Mouse (Mus musculus) embryonic facial prominence, embryonic 11.5 days (tissue): ENCODE results near the gene Drd4. TPM values are rescaled to one million over a fixed set of nuclear protein-coding genes. Genes with fewer than 3 reads are reported as not detected.

Experiments
- ATAC-seq: fragments of 200-750 bp; cut with Nextera tagmentation; replicated peaks from 2 replicates; pipeline ENCODE4 v1.8.0; 2017; ENCODE audit warnings: low read depth; ENCODE audit not compliant: insufficient number of reproducible peaks, low FRiP score, low TSS enrichment
- DNase-seq: peaks from one replicate; pipeline ENCODE4 v3.0.0-alpha.2; 2015; ENCODE audit warnings: low spot score
- H3K27ac ChIP-seq: fragments of 300-500 bp; sonication (generic); replicated peaks from 2 replicates; pipeline ENCODE4 v1.5.1; 2014; ENCODE audit warnings: mild to moderate bottlenecking, low read depth, low read length, control low read depth
- H3K27me3 ChIP-seq: fragments of 300-500 bp; sonication (generic); 2 replicates; pipeline ENCODE4 v1.6.1; 2014; ENCODE audit warnings: mild to moderate bottlenecking, low read length, moderate library complexity, mixed read lengths; ENCODE audit not compliant: control insufficient read depth, insufficient read depth
- H3K36me3 ChIP-seq: fragments of 300-500 bp; sonication (generic); replicated peaks from 2 replicates; pipeline ENCODE4 v1.6.1; 2014; ENCODE audit warnings: low read depth, mild to moderate bottlenecking, low read length, moderate library complexity, mixed read lengths; ENCODE audit not compliant: control insufficient read depth, insufficient read depth
- H3K4me1 ChIP-seq: fragments of 300-500 bp; sonication (generic); 2 replicates; pipeline ENCODE4 v1.6.1; 2014; ENCODE audit warnings: low read length, mixed read lengths; ENCODE audit not compliant: control insufficient read depth, insufficient read depth
- H3K4me2 ChIP-seq: fragments of 300-500 bp; sonication (generic); 2 replicates; pipeline ENCODE4 v1.6.1; 2014; ENCODE audit warnings: low read depth, mild to moderate bottlenecking, control low read depth, low read length, moderate library complexity
- H3K4me3 ChIP-seq: fragments of 300-500 bp; sonication (generic); 2 replicates; pipeline ENCODE4 v1.5.1; 2014; ENCODE audit warnings: low read depth, low read length, control low read depth
- H3K9ac ChIP-seq: fragments of 300-500 bp; sonication (generic); replicated peaks from 2 replicates; pipeline ENCODE4 v1.6.1; 2014; ENCODE audit warnings: mild to moderate bottlenecking, control low read depth, low read length
- H3K9me3 ChIP-seq: fragments of 300-500 bp; sonication (generic); replicated peaks from 2 replicates; pipeline ENCODE4 v1.6.1; 2016; ENCODE audit warnings: mild to moderate bottlenecking, low read length, inconsistent platforms, mixed read lengths; ENCODE audit not compliant: control insufficient read depth
- WGBS: fragments of 180-500 bp; shearing (Covaris S2); extraction: QIAGEN DNeasy Blood & Tissue Kit; methylation state at CpG from one replicate; pipeline ENCODE4 v1.1.7; 2014; 5-methylcytosine and 5-hydroxymethylcytosine counted together
- polyA plus RNA-seq: library from polyadenylated mRNA; unstranded; fragments of >200 nt; fragmentation: Nextera tagmentation; extraction: Ambion mirVana; gene quantifications from 2 replicates; pipeline ENCODE4 v1.2.1, GENCODE M21; 2014

The Drd4 gene
- polyA plus RNA-seq, 1 experiment from 2014 or later = 0.62 TPM

DNA sequence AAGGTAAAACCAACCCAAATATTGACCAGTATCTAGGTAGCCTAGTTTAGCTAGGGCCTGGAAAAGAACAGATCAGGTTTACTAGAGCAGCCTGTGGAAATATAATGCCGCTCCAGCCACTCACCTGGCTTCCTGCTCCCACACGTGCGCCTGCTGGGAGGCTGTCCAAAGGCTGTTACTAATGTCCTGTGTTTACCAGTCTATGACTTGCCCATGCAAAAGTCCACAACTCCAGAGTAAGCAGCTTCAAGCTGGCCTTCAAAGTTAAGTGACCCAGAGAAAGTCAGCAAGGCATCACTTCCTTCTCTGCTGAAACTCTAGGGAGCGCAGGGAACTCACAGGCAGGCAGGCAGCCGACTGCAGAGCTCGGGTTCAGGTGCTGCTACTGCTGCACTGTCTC, 40.2 kb downstream of the Drd4 start:
- H3K27me3 ChIP-seq = no peaks in the 10 kb centered on the region
- H3K27ac ChIP-seq = no peak overlapping the region
- WGBS = 82% methylated on average over 6 of the region's 6 CpGs
- no peak overlapping the region for H3K4me3 ChIP-seq
- H3K4me1 ChIP-seq = peaks cover 3% of the 10 kb centered on the region; the same call in 1 of the 2 replicates
- DNase-seq (no peak), ATAC-seq (no peak)
- no peak overlapping the region for H3K9ac ChIP-seq
- H3K4me2 ChIP-seq = no peak overlapping the region
- no peaks in the 10 kb centered on the region for H3K9me3 ChIP-seq
- H3K36me3 ChIP-seq = peaks cover 4% of the 10 kb centered on the region; the same call in 1 of the 2 replicates

GRCm38 (mm10) chr7:141335044-141335579, 43.3 kb downstream of the Drd4 start:
- no peak overlapping the region for H3K9ac ChIP-seq
- DNase-seq (no peak), ATAC-seq (no peak)
- H3K27ac ChIP-seq = no peak overlapping the region
- WGBS = 78% methylated on average over 2 of the region's 2 CpGs
- peaks cover 4% of the 10 kb centered on the region; the same call in 1 of the 2 replicates for H3K36me3 ChIP-seq
- H3K27me3 ChIP-seq = no peaks in the 10 kb centered on the region
- no peaks in the 10 kb centered on the region for H3K9me3 ChIP-seq
- H3K4me1 ChIP-seq = no peaks in the 10 kb centered on the region; the same call in 1 of the 2 replicates
- no peak overlapping the region for H3K4me3 ChIP-seq
- H3K4me2 ChIP-seq = no peak overlapping the region

- no peak for ATAC-seq
- WGBS = 92% methylated on average over 4 of the region's 4 CpGs
These were observed 43.9 kb downstream of the Drd4 start for GRCm38 (mm10) chr7:141335682-141336081.

GRCm38 (mm10) chr7:141336296-141336695, 44.5 kb downstream of the Drd4 start:
- no peak overlapping the region for H3K4me3 ChIP-seq
- 80% methylated on average over 3 of the region's 3 CpGs for WGBS
- no peak overlapping the region for H3K4me2 ChIP-seq

More at GRCm38 (mm10) chr7:141335682-141336081, 43.9 kb downstream of the Drd4 start:
- Histone ChIP-seq H3K4me1 (no peaks in the 10 kb centered on the region; the same call in 1 of the 2 replicates), H3K9ac (no peak overlapping the region), H3K36me3 (peaks cover 4% of the 10 kb centered on the region; the same call in 1 of the 2 replicates), H3K27me3 (no peaks in the 10 kb centered on the region), H3K27ac (no peak overlapping the region), H3K9me3 (no peaks in the 10 kb centered on the region), H3K4me3 (no peak overlapping the region), H3K4me2 (no peak overlapping the region)
- no peak for DNase-seq

DNA sequence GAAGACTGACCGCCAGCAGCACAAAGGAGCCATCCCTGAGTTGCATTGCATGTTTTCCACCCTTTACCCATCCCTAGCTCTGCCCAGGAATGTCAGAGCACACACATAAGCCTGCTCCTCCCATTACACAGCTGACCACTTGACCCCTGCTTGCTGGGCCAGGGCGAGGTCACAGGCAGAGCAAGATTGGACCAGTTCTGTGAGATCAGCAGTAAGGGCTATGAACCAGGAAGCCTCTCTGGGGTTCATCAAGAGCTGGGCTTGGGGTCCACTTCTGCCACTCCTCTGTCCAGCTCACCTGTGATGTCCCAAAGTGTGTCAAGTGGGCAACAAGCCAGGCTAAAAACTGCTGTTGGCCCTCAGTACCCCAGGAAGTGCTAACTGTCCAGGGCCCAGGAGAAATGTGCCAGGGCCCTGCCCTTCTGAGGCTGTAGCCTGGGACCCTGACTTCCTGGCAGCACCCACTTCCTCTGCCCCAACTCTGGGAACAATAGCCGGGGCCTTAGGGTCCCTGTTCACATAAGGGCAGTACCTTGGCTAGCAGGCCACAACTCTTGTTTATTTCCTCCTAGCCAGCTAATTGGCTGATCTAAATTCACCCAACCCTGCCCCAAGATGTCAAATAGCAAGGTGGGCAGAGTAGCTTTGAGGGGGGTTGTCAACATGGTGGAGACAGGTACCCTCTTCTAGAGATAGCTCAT, 46.1 kb downstream of the Drd4 start:
- Histone ChIP-seq H3K36me3 (peaks cover 4% of the 10 kb centered on the region; the same call in 1 of the 2 replicates), H3K27me3 (no peaks in the 10 kb centered on the region), H3K4me3 (no peak overlapping the region), H3K9me3 (no peaks in the 10 kb centered on the region), H3K27ac (no peak overlapping the region), H3K9ac (no peak overlapping the region), H3K4me2 (no peak overlapping the region), H3K4me1 (no peaks in the 10 kb centered on the region; the same call in 1 of the 2 replicates)
- ATAC-seq (peak; percentile 16; the same call in 1 of the 2 replicates), DNase-seq (no peak)
- 76% methylated on average over 3 of the region's 3 CpGs for WGBS

More at GRCm38 (mm10) chr7:141336296-141336695, 44.5 kb downstream of the Drd4 start:
- Histone ChIP-seq H3K27ac (no peak overlapping the region), H3K9me3 (no peaks in the 10 kb centered on the region), H3K4me1 (no peaks in the 10 kb centered on the region; the same call in 1 of the 2 replicates), H3K27me3 (no peaks in the 10 kb centered on the region), H3K36me3 (peaks cover 4% of the 10 kb centered on the region; the same call in 1 of the 2 replicates), H3K9ac (no peak overlapping the region)
- no peak for DNase-seq
- no peak for ATAC-seq

DNA sequence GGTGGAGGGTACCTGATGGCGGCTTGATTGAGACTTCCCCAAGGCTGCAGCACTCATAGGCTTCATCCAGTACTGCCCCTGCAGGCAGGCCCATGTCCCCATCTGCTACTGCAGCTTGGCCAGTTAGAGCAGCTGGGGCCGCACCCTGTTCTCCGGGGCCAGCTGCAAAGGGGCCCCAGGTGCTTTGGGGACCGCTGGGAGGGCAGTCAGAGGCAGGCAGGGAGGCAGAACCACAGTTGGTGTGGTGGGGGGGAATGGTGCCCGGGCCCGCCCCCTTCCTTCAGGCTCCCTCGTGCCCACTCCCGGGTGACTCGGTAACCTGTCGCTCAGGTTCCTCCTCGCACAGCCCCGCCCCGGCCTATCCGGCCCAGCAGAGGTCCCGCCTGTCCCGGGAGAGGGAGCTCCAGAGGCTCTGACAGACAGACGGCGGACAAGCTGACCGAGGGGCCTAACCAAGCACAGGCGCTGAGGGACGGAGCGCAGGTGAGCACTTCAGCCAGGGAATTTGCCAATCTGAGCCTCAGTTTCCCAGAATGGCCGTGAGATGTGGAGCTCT, 46.8 kb downstream of the Drd4 start, which contains the start of gene Eps8l2:
TSS of gene Eps8l2 (plus strand) at position 305 of the 556 bp plus-strand sequence.
- 5% methylated on average over 23 of the region's 23 CpGs for WGBS
- H3K27me3 ChIP-seq = no peaks in the 10 kb centered on the region
- H3K9ac ChIP-seq = peak within 1 kb of the TSS; percentile 37; the same call in 1 of the 2 replicates
- peak; percentile 47 for DNase-seq
- peak within 1 kb of the TSS; percentile 36 for H3K4me2 ChIP-seq
- peak; percentile 54; the same call in 1 of the 2 replicates for ATAC-seq
- no peak within 1 kb of the TSS for H3K27ac ChIP-seq
- no peaks in the 10 kb centered on the region for H3K9me3 ChIP-seq
- no peaks in the 10 kb centered on the region; the same call in 1 of the 2 replicates for H3K4me1 ChIP-seq
- H3K4me3 ChIP-seq = 0 out of 2 replicates have a peak within 1 kb of the TSS, but pooled peaks have one; percentile 6
- H3K36me3 ChIP-seq = no peaks in the 10 kb centered on the region

GRCm38 (mm10) chr7:141339215-141339920, 47.6 kb downstream of the Drd4 start:
- H3K4me2 ChIP-seq = peak overlapping the region; percentile 36; the same call in 1 of the 2 replicates
- H3K36me3 ChIP-seq = no peaks in the 10 kb centered on the region
- no peak overlapping the region for H3K27ac ChIP-seq
- ATAC-seq (no peak), DNase-seq (no peak)
- no peaks in the 10 kb centered on the region for H3K27me3 ChIP-seq
- 0 out of 2 replicates have a peak overlapping the region, but pooled peaks have one; percentile 6 for H3K4me3 ChIP-seq
- WGBS = 36% methylated on average over 20 of the region's 20 CpGs
- peak overlapping the region; percentile 37; the same call in 1 of the 2 replicates for H3K9ac ChIP-seq
- H3K4me1 ChIP-seq = no peaks in the 10 kb centered on the region; the same call in 1 of the 2 replicates
- no peaks in the 10 kb centered on the region for H3K9me3 ChIP-seq
